Mouse (Mus musculus): ENCODE results near the gene Efcab6.

GRCm38 (mm10) chr15:84037067-84037466, 28.1 kb downstream of the Efcab6 start:
- TF ChIP-seq CTCF (IDR thresholded peaks at IDR 0.05; ENCODE audit: extremely low read depth, insufficient read depth, low read length) (no peak), POLR2A (IDR thresholded peaks at IDR 0.05; ENCODE audit: extremely low read depth, insufficient read depth, low read length) (no peak)
